Mouse (Mus musculus): Measurements from ENCODE around the gene Raly. TPM values are rescaled to one million over a fixed set of nuclear protein-coding genes. Genes with fewer than 3 reads are reported as not detected.
"Not testable (repeated sequence)": the region's sequence is repeated elsewhere in the genome, so short reads cannot be mapped to it uniquely, and the experiment has no call there.

The Raly gene
- polyA plus RNA-seq, 1 experiment from 2014 or later = 66.8 TPM

GRCm38 (mm10) chr2:154899004-154899403 lies 108.1 kb downstream of the Raly start:
- not testable (repeated sequence) for H3K27ac ChIP-seq (ENCODE audit: low read depth, low read length); ATAC-seq (ENCODE audit: low FRiP score); H3K9me3 ChIP-seq (ENCODE audit: control insufficient read depth, low read length); H3K4me2 ChIP-seq; H3K9ac ChIP-seq (ENCODE audit: low read length); H3K4me1 ChIP-seq (ENCODE audit: control insufficient read depth, insufficient read depth, low read length); H3K27me3 ChIP-seq (ENCODE audit: control insufficient read depth, insufficient read depth, low read length); H3K4me3 ChIP-seq (ENCODE audit: low read depth, low read length); DNase-seq (ENCODE audit: low spot score, missing footprints); H3K36me3 ChIP-seq (ENCODE audit: control insufficient read depth, insufficient read depth, low read length)
- WGBS = 91% methylated on average over 8 of the region's 8 CpGs

GRCm38 (mm10) chr2:154899412-154899811 lies 108.5 kb downstream of the Raly start:
- 85% methylated on average over 4 of the region's 4 CpGs for WGBS
- not testable (repeated sequence) for DNase-seq (ENCODE audit: low spot score, missing footprints); ATAC-seq (ENCODE audit: low FRiP score); H3K27me3 ChIP-seq (ENCODE audit: control insufficient read depth, insufficient read depth, low read length); H3K36me3 ChIP-seq (ENCODE audit: control insufficient read depth, insufficient read depth, low read length); H3K4me2 ChIP-seq; H3K27ac ChIP-seq (ENCODE audit: low read depth, low read length); H3K9me3 ChIP-seq (ENCODE audit: control insufficient read depth, low read length); H3K4me3 ChIP-seq (ENCODE audit: low read depth, low read length); H3K9ac ChIP-seq (ENCODE audit: low read length); H3K4me1 ChIP-seq (ENCODE audit: control insufficient read depth, insufficient read depth, low read length)

DNA sequence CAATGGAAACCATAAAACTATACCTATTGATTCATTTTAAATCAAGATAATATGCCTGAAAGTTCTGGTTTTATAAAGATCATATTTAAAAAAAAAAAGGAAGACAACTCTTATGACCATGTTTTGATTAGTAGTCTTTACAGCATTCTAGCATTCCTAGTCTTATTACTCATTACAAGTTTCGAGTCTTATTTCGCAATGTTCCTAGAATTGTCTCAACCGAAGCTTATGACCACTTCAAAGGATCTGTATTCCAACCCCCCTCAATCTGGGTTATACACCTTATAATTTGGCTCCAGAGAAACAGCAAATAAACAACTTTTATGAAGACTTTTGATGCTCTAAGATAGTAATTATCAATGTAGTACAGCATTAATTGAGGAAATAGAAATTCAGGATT lies 111.2 kb downstream of the Raly start:
- no peaks in the 10 kb centered on the region for H3K36me3 ChIP-seq (ENCODE audit: control insufficient read depth, insufficient read depth, low read length)
- H3K27me3 ChIP-seq (ENCODE audit: control insufficient read depth, insufficient read depth, low read length) = no peaks in the 10 kb centered on the region
- ATAC-seq (ENCODE audit: low FRiP score) (no peak), DNase-seq (ENCODE audit: low spot score, missing footprints) (no peak)
- H3K9ac ChIP-seq (ENCODE audit: low read length) = no peak overlapping the region
- 93% methylated on average over 3 of the region's 3 CpGs for WGBS
- H3K4me3 ChIP-seq (ENCODE audit: low read depth, low read length) = no peak overlapping the region
- H3K9me3 ChIP-seq (ENCODE audit: control insufficient read depth, low read length) = no peaks in the 10 kb centered on the region
- no peaks in the 10 kb centered on the region for H3K4me1 ChIP-seq (ENCODE audit: control insufficient read depth, insufficient read depth, low read length)
- no peak overlapping the region for H3K27ac ChIP-seq (ENCODE audit: low read depth, low read length)
- no peak overlapping the region for H3K4me2 ChIP-seq

- Histone ChIP-seq H3K27ac (ENCODE audit: low read depth, low read length) (no peak overlapping the region), H3K9me3 (ENCODE audit: control insufficient read depth, low read length) (no peaks in the 10 kb centered on the region), H3K36me3 (ENCODE audit: control insufficient read depth, insufficient read depth, low read length) (no peaks in the 10 kb centered on the region), H3K4me3 (ENCODE audit: low read depth, low read length) (no peak overlapping the region), H3K4me2 (no peak overlapping the region), H3K4me1 (ENCODE audit: control insufficient read depth, insufficient read depth, low read length) (no peaks in the 10 kb centered on the region), H3K9ac (ENCODE audit: low read length) (no peak overlapping the region), H3K27me3 (ENCODE audit: control insufficient read depth, insufficient read depth, low read length) (no peaks in the 10 kb centered on the region)
- no peak for DNase-seq (ENCODE audit: low spot score, missing footprints)
- WGBS = 45% methylated on average over 2 of the region's 2 CpGs
- no peak for ATAC-seq (ENCODE audit: low FRiP score)
Measured at GRCm38 (mm10) chr2:154905796-154906195, 114.9 kb downstream of the Raly start.

GRCm38 (mm10) chr2:154908223-154908622 lies 117.3 kb downstream of the Raly start:
- H3K27ac ChIP-seq (ENCODE audit: low read depth, low read length); H3K36me3 ChIP-seq (ENCODE audit: control insufficient read depth, insufficient read depth, low read length); H3K4me1 ChIP-seq (ENCODE audit: control insufficient read depth, insufficient read depth, low read length); H3K4me3 ChIP-seq (ENCODE audit: low read depth, low read length); DNase-seq (ENCODE audit: low spot score, missing footprints); H3K4me2 ChIP-seq; H3K27me3 ChIP-seq (ENCODE audit: control insufficient read depth, insufficient read depth, low read length); H3K9me3 ChIP-seq (ENCODE audit: control insufficient read depth, low read length); H3K9ac ChIP-seq (ENCODE audit: low read length); ATAC-seq (ENCODE audit: low FRiP score): not testable (repeated sequence)
- WGBS = 50% methylated on average over 2 of the region's 2 CpGs

- no peak overlapping the region for H3K9ac ChIP-seq (ENCODE audit: low read length)
- 77% methylated on average over 6 of the region's 6 CpGs for WGBS
- DNase-seq (ENCODE audit: low spot score, missing footprints) (no peak), ATAC-seq (ENCODE audit: low FRiP score) (no peak)
- no peaks in the 10 kb centered on the region for H3K36me3 ChIP-seq (ENCODE audit: control insufficient read depth, insufficient read depth, low read length)
- no peak overlapping the region for H3K4me3 ChIP-seq (ENCODE audit: low read depth, low read length)
- no peak overlapping the region for H3K4me2 ChIP-seq
- H3K27ac ChIP-seq (ENCODE audit: low read depth, low read length) = no peak overlapping the region
- H3K27me3 ChIP-seq (ENCODE audit: control insufficient read depth, insufficient read depth, low read length) = no peaks in the 10 kb centered on the region
- H3K9me3 ChIP-seq (ENCODE audit: control insufficient read depth, low read length) = no peaks in the 10 kb centered on the region
- no peaks in the 10 kb centered on the region for H3K4me1 ChIP-seq (ENCODE audit: control insufficient read depth, insufficient read depth, low read length)
Measured at GRCm38 (mm10) chr2:154909789-154910188, 118.9 kb downstream of the Raly start.

DNA sequence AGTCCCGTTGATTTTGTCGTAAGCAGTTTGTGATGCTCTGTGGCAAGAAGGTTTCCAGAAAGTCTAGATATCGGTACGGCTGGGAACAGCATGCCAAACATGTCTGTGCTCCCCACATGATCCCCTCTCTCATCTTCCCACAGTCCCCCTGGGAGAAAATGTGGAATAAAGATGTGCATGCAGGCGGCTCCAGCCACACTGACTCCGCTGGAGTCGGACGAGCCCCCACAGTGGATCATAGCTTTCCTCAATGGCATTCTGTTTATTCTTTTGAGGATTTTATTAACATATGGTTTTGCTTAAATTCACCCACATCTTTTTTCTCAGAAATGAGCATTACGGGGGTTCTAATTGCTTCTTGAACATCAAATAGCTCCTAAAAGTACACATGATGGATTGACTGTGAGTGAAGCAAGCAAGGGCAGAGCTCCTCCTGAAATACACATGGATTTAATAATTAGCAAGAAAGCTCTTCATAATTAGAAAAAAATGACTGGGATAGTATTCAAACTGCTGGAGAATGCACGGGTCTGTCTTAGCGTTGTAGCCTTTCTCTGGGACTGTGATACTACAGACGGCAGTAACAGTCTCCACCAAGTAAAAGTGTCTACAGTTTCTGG lies 125.1 kb downstream of the Raly start:
- Histone ChIP-seq H3K4me3 (ENCODE audit: low read depth, low read length) (no peak overlapping the region), H3K9me3 (ENCODE audit: control insufficient read depth, low read length) (no peaks in the 10 kb centered on the region), H3K4me2 (no peak overlapping the region), H3K27ac (ENCODE audit: low read depth, low read length) (no peak overlapping the region), H3K4me1 (ENCODE audit: control insufficient read depth, insufficient read depth, low read length) (no peaks in the 10 kb centered on the region), H3K27me3 (ENCODE audit: control insufficient read depth, insufficient read depth, low read length) (no peaks in the 10 kb centered on the region), H3K9ac (ENCODE audit: low read length) (no peak overlapping the region), H3K36me3 (ENCODE audit: control insufficient read depth, insufficient read depth, low read length) (no peaks in the 10 kb centered on the region)
- 82% methylated on average over 12 of the region's 12 CpGs for WGBS
- ATAC-seq (ENCODE audit: low FRiP score) = no peak
- DNase-seq (ENCODE audit: low spot score, missing footprints) = no peak

DNA sequence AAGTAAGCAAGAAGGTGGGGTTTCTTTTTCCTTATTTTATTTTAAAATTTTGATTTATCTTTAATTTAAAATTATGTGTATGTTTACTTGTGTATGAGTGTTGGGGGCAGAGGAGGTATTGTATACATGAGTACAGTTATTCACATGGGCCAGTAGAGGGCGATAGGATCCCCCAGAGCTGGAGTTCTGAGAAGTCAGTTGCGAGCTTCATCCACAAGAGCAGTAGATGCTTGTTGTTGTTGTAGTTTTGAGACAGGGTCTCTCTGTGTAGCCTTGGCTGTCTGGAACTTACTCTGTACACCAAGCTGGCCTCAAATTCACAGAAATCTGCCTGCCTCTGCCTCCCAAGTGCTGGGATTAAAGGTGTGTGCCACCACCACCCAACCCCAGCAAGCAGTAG lies 125.7 kb downstream of the Raly start:
- H3K4me2 ChIP-seq = no peak overlapping the region
- no peaks in the 10 kb centered on the region for H3K4me1 ChIP-seq (ENCODE audit: control insufficient read depth, insufficient read depth, low read length)
- WGBS = 26% methylated on average over 2 of the region's 2 CpGs
- no peak overlapping the region for H3K4me3 ChIP-seq (ENCODE audit: low read depth, low read length)
- H3K27ac ChIP-seq (ENCODE audit: low read depth, low read length) = no peak overlapping the region
- no peaks in the 10 kb centered on the region for H3K36me3 ChIP-seq (ENCODE audit: control insufficient read depth, insufficient read depth, low read length)
- no peaks in the 10 kb centered on the region for H3K9me3 ChIP-seq (ENCODE audit: control insufficient read depth, low read length)
- DNase-seq (ENCODE audit: low spot score, missing footprints) (no peak), ATAC-seq (ENCODE audit: low FRiP score) (no peak)
- no peaks in the 10 kb centered on the region for H3K27me3 ChIP-seq (ENCODE audit: control insufficient read depth, insufficient read depth, low read length)
- no peak overlapping the region for H3K9ac ChIP-seq (ENCODE audit: low read length)

Measured in midbrain, embryonic 11.5 days (tissue).